Mouse (Mus musculus): ENCODE measurements around the gene Gm3115.
"Not testable (repeated sequence)": the region's sequence is repeated elsewhere in the genome, so short reads cannot be mapped to it uniquely, and the experiment has no call there.

Gm3115 gene

DNA sequence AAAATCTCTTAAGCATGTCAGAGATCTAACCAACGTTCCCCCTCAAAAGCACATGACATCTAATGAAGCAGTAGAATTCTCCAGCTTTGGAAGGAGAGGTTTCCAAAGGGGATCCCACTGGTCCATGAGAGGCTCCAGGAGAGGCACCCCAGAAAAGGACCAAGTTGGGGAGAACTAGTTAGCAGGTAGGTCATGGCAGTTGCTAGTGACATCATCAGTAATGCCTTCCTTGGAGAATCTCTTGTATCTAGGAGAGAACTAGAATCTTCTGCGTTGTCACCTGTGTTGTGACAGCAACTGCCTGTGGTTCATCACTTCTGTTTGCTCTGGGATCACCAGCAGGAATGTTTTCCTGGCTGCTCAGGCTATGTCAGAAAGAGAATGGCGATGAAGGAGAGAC, at the start of gene Gm3115:
Gm3115 (plus strand) TSS at position 301 of the 400 bp plus-strand sequence.
- DNase-seq (ENCODE audit: low spot score) = not testable (repeated sequence)

DNA sequence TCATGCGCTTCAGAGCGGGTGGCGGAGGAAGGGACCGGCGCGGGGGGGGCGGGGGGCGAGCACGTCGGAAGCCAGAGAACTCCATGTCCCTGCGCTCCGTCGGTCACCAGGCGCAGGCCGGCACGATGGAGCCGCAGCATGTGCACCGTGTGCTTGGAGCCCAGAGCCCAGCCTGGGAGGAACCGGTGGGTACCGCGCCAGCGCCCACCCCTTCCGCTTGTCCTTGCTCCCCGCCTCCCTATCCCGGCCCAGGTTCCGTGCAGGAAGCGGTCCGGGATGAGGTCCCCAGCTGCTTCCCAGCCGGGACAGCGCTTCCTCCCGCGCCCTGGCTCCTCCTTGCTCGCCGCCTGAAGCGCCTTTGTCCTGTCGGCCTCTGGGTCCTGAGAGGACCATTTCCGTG, 26.5 kb downstream of the Gm3115 start, which contains the start of gene Gm8108:
Gm8108 (plus strand) TSS at position 101 of the 400 bp plus-strand sequence.
- not testable (repeated sequence) for DNase-seq (ENCODE audit: low spot score)

DNA sequence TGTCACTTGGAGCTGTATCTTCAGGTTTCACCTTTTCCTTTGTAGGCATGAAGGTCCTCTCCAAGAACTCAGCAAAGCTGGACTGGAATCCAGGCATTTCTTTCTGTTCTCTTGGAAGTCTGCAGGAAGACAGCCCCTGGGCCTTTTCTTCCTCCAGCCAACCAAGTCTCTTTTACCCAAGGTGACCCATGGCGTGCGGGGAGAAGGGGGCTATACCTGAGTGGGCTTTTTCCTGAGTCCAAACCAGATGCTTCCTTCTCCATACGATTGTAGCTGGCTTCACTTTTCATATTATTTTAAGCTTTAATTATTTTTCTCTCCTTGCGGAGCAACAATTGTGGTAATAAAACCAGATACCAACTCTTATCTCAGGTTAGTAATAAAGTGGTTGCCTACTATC, 57.7 kb downstream of the Gm3115 start:
- DNase-seq (ENCODE audit: low spot score) = not testable (repeated sequence)
